Mouse (Mus musculus): ENCODE measurements around the gene Ppp1r14a. TPM values are rescaled to one million over a fixed set of nuclear protein-coding genes. Genes with fewer than 3 reads are reported as not detected.

The Ppp1r14a gene
- polyA plus RNA-seq, 1 experiment from 2014 or later = 8.0 TPM

DNA sequence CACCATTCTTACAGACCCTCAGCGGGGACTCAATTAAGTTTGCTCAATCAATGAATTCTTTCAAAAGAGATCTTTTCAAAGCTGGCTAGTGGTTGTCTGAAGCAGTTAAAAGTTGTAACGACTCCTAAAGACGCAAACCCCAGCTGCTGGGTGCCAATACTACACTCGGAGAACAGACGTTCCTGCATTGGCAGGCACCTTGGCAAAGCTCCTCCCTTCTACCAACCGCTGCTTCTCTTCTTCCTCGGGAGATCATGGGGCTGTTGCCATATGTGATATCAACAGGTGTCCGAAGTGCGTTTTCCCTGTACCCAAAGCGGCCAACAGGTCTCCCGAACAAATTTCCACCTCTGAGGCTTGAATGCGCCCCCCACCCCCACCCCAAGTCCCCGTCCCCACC lies 8.3 kb upstream of the Ppp1r14a start:
- H3K4me1 ChIP-seq (replicated peaks) = peaks cover 29% of the 10 kb centered on the region
- peak overlapping the region; percentile 58 for H3K4me3 ChIP-seq (replicated peaks)
- ATAC-seq (ENCODE audit: insufficient number of reproducible peaks, insufficient read depth, low FRiP score, low TSS enrichment, low read depth) = no peak
- H3K9me3 ChIP-seq = no peaks in the 10 kb centered on the region
- H3K9ac ChIP-seq (replicated peaks) = peak overlapping the region; percentile 62; the same call in 1 of the 2 replicates
- H3K36me3 ChIP-seq = no peaks in the 10 kb centered on the region
- H3K27ac ChIP-seq = no peak overlapping the region
- WGBS = 11% methylated on average over 13 of the region's 13 CpGs
- H3K4me2 ChIP-seq = peak overlapping the region; percentile 98
- peaks cover 42% of the 10 kb centered on the region for H3K27me3 ChIP-seq

DNA sequence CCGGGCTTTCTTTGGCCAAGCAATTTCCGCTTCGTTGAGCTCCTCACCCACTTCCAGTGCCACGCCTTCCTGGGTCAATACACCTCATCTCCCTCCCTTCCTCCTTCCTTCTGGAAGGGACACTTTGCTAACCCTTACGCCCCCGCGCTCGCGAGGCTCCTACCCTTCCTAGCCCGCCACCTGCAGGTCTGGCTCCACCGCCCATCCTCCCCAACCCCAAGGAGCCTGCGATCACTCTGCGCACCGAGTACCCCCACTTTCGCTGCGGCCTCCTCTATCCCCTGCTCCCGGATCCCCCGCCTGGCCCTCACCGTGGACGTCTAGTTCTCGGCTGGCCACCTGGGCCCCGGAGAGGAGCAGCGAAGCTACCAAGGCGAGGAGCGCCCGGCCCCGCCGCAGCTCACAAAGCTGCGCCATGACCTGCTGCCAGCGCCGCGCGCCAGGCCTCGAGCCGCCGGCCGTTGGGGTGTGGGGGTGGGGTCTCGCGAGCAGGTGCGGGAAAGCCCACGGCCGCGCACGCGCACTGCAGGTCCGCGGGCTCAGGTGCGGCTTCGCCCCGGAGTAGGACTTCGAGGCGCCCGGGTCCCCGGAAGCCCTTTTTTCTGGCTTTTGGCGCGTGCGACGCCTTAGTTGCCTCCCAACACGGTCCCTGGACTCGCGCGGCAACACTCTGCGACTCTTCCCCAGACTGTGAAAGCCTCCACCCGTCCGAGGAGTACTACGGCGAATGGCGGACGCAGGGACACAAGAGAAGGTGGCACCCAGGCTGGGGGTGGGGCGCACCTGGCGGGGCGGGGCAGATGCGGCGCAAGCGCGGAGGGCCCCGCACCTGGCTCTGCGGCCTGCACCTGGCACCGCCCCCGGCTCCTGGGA lies 7.7 kb upstream of the Ppp1r14a start, which contains the start of gene Spint2:
Gene Spint2 (minus strand): TSS at position 712 of the 873 bp plus-strand sequence.
- WGBS = under 1% methylated on average over 80 of the region's 80 CpGs
- H3K27me3 ChIP-seq = peaks cover 42% of the 10 kb centered on the region
- peak; percentile 46; the same call in 1 of the 2 replicates for ATAC-seq (ENCODE audit: insufficient number of reproducible peaks, insufficient read depth, low FRiP score, low TSS enrichment, low read depth)

DNA sequence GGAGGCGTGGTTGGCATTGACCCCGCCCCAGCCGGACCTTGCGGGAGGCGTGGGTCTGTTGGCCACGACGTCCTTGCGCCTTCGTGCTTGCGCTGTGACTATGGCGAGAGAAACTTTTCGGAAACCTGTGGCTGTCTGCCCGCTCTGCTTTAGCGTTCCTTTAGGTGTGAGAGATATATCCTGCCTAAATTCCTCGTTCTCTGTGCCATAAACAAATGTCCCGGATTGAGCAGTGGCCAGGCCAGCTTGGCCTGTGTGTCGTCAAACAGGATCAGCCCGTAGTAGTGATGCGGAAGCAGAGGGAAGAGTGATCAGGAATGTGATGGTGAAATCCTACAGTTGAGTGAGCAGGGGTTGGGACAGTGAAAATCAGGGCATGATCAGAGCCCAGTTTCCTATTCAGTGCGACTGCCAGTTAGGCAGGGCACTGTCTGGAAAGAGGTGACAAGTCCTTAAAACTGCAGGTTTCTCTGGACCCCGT lies 7.0 kb upstream of the Ppp1r14a start:
- Histone ChIP-seq H3K9me3 (no peaks in the 10 kb centered on the region), H3K36me3 (no peaks in the 10 kb centered on the region), H3K4me3 (replicated peaks) (peak overlapping the region; percentile 58), H3K4me2 (peak overlapping the region; percentile 98), H3K4me1 (replicated peaks) (peaks cover 20% of the 10 kb centered on the region), H3K9ac (replicated peaks) (peak overlapping the region; percentile 62), H3K27ac (0 out of 2 replicates have a peak overlapping the region, but pooled peaks have one; percentile 35), H3K27me3 (peaks cover 42% of the 10 kb centered on the region)
- ATAC-seq (ENCODE audit: insufficient number of reproducible peaks, insufficient read depth, low FRiP score, low TSS enrichment, low read depth) = 0 out of 2 replicates have a peak, but pooled peaks have one; percentile 4
- WGBS = 7% methylated on average over 21 of the region's 21 CpGs

More for the DNA sequence above, 7.7 kb upstream of the Ppp1r14a start, which contains the start of gene Spint2:
- H3K36me3 ChIP-seq = no peaks in the 10 kb centered on the region
- no peaks in the 10 kb centered on the region for H3K9me3 ChIP-seq
- 0 out of 2 replicates have a peak within 1 kb of the TSS, but pooled peaks have one; percentile 35 for H3K27ac ChIP-seq
- peak within 1 kb of the TSS; percentile 98 for H3K4me2 ChIP-seq
- peak within 1 kb of the TSS; percentile 62 for H3K9ac ChIP-seq (replicated peaks)
- H3K4me1 ChIP-seq (replicated peaks) = peaks cover 23% of the 10 kb centered on the region
- peak within 1 kb of the TSS; percentile 58 for H3K4me3 ChIP-seq (replicated peaks)

DNA sequence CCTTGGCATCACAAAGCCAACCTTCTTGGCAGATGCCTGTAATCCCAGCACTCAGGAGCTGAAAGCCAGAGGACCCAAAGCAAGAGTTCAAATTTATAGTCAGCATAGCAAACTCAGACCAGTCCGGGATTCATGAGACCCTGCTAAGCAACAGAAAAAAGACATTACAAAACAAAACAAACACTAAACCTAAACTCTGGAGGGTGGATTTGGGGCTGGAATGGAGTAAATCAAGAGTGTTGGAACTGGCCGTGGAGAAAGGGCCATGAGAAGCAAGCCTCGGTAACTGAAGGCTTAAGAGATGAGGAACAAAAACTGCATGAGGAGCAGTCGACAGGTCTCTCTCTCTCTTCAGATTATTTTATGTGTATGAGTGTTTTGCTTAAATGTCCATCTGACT lies 5.2 kb upstream of the Ppp1r14a start:
- peaks cover 56% of the 10 kb centered on the region for H3K27me3 ChIP-seq
- no peak overlapping the region for H3K4me2 ChIP-seq
- no peaks in the 10 kb centered on the region for H3K9me3 ChIP-seq
- no peaks in the 10 kb centered on the region for H3K36me3 ChIP-seq
- H3K4me1 ChIP-seq (replicated peaks) = peaks cover 20% of the 10 kb centered on the region
- WGBS = 79% methylated on average over 4 of the region's 4 CpGs
- no peak overlapping the region for H3K4me3 ChIP-seq (replicated peaks)
- no peak for ATAC-seq (ENCODE audit: insufficient number of reproducible peaks, insufficient read depth, low FRiP score, low TSS enrichment, low read depth)
- H3K27ac ChIP-seq = no peak overlapping the region
- H3K9ac ChIP-seq (replicated peaks) = no peak overlapping the region

DNA sequence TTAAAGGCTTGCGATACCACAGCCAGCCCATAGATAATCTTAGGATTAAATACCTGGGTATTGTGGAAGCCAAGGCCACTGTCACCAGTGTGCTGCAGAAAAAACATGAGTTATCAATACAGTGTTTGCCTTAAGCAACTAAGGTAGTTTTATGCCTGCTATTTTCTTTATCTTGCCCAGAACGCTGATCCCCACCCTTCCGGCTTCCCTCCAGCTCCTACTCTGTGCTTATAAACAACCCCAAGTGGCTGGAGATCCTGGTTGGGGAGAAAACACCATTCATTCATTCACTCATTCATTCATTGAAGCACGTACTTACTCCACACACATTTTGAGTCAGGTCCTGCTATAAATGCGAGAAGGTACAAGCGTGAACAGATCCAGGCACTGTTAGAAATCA lies 4.6 kb upstream of the Ppp1r14a start:
- Histone ChIP-seq H3K4me3 (replicated peaks) (no peak overlapping the region), H3K27me3 (peaks cover 58% of the 10 kb centered on the region)
- WGBS = 93% methylated on average over 6 of the region's 6 CpGs

DNA sequence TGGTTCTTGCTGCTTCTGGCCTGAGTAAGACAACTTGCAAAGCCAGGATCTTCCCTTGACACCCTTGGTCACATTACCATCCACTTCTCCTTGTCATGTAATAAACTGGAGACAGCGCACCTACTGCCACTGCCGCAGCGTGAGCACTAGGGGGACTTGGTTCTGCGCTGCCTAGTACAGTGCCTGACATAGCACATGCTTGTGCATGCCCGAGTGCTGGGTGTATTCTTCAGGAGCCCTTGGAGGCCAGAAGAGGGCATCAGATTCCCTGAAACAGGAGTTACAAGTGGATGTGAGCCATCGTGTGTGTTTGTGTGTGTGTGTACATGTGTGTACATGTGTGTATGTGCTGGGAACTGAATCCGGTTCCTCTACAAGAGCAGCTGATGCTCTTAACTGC lies 1.6 kb upstream of the Ppp1r14a start:
- Histone ChIP-seq H3K4me1 (replicated peaks) (peaks cover 30% of the 10 kb centered on the region), H3K36me3 (no peaks in the 10 kb centered on the region), H3K4me2 (no peak overlapping the region), H3K27ac (no peak overlapping the region), H3K27me3 (peaks cover 40% of the 10 kb centered on the region), H3K4me3 (replicated peaks) (no peak overlapping the region), H3K9ac (replicated peaks) (no peak overlapping the region), H3K9me3 (no peaks in the 10 kb centered on the region)
- no peak for ATAC-seq (ENCODE audit: insufficient number of reproducible peaks, insufficient read depth, low FRiP score, low TSS enrichment, low read depth)
- 87% methylated on average over 7 of the region's 7 CpGs for WGBS

More for the DNA sequence above, 4.6 kb upstream of the Ppp1r14a start:
- Histone ChIP-seq H3K4me1 (replicated peaks) (peaks cover 24% of the 10 kb centered on the region), H3K4me2 (no peak overlapping the region), H3K36me3 (no peaks in the 10 kb centered on the region), H3K27ac (no peak overlapping the region), H3K9ac (replicated peaks) (no peak overlapping the region), H3K9me3 (no peaks in the 10 kb centered on the region)
- no peak for ATAC-seq (ENCODE audit: insufficient number of reproducible peaks, insufficient read depth, low FRiP score, low TSS enrichment, low read depth)

DNA sequence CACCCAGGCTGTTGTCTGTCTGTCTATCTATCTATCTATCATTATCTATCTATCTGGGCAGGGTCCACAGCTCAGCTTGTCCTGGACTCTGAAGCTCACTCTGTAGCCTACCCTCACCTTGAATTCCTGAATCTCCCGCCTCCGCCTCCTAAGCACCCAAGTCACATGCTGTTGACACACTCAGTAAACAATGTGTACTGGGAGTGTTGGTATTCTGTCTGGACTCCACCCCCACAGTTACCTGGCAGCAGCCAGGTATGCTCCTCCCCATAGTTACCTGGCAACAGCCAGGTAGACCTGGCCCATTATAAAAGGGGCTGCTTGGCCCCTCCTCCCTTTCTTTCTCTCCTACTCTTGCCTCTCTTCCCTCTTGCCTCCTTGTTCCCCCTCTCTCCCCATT lies 1.0 kb upstream of the Ppp1r14a start:
- Histone ChIP-seq H3K9me3 (no peaks in the 10 kb centered on the region), H3K27me3 (peaks cover 35% of the 10 kb centered on the region), H3K36me3 (no peaks in the 10 kb centered on the region), H3K4me3 (replicated peaks) (no peak overlapping the region), H3K4me2 (no peak overlapping the region), H3K27ac (no peak overlapping the region), H3K9ac (replicated peaks) (no peak overlapping the region), H3K4me1 (replicated peaks) (peaks cover 36% of the 10 kb centered on the region)
- 87% methylated on average over 2 of the region's 2 CpGs for WGBS
- ATAC-seq (ENCODE audit: insufficient number of reproducible peaks, insufficient read depth, low FRiP score, low TSS enrichment, low read depth) = no peak

DNA sequence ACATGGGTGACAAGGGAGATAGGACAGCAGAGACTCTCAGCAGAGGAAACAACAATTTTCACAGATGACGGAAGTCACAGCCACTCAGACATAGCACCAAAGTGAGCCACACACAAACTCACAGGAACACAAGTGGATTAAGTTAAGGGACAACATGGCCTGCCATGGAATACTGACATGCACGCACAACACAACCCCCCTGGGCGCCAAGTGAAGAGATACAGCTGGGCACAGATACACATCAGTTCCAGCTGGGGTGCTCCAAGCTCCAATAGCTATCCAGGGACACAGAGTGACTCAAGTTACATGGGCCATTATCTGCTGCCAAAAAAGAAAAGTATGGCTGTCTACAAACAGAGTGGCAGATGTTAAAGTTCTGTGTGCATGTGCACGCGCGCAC lies 748 bp downstream of the Ppp1r14a start:
- ATAC-seq (ENCODE audit: insufficient number of reproducible peaks, insufficient read depth, low FRiP score, low TSS enrichment, low read depth) = no peak
- Histone ChIP-seq H3K27me3 (peaks cover 27% of the 10 kb centered on the region; the same call in 1 of the 2 replicates), H3K36me3 (no peaks in the 10 kb centered on the region), H3K27ac (no peak overlapping the region), H3K9ac (replicated peaks) (peak overlapping the region; percentile 66; the same call in 1 of the 2 replicates), H3K4me1 (replicated peaks) (peaks cover 42% of the 10 kb centered on the region), H3K4me3 (replicated peaks) (peak overlapping the region; percentile 58; the same call in 1 of the 2 replicates), H3K4me2 (peak overlapping the region; percentile 86), H3K9me3 (no peaks in the 10 kb centered on the region)
- 75% methylated on average over 6 of the region's 6 CpGs for WGBS

DNA sequence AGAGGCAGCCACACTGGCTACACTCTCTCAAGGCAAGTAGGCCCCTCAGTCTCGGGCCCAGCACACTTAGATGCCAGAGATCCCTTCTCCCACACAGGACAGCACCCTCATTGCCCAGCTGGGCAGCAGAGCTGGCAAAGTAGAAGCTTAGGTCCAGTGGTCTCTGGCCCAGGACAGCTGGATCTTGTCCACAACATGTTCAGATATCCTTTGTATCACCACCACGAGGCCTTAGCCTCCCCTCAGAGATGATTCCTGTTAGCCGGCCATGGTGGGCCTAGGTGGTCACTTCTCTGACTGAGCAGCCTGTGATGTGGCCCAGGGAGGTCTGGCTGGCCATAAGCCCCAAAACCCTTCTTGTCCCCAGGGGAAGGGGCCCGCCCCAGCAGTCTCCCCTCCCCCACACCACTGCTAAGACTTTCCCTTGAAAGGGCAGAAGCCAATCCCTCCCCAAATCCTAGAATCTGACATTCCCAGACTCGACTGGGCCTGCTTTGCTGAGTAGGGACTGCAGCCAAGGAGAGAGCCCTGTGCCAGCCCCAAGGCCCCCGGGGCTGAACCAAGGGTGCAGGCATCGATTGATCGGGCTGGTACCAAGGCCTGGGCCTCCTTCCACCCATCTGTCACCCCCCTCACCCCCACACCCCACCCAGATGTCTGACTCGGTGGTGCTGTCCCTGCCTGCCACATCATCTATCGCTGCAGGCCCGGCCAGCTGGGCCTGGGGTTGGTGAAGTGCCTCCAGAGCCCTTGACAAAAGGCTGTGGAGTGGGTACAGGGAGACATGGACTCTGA lies 1.8 kb downstream of the Ppp1r14a start:
- peaks cover 30% of the 10 kb centered on the region for H3K27me3 ChIP-seq
- peaks cover 42% of the 10 kb centered on the region for H3K4me1 ChIP-seq (replicated peaks)
- H3K4me3 ChIP-seq (replicated peaks) = no peak overlapping the region
- peak overlapping the region; percentile 37; the same call in 1 of the 2 replicates for H3K9ac ChIP-seq (replicated peaks)
- H3K4me2 ChIP-seq = 0 out of 2 replicates have a peak overlapping the region, but pooled peaks have one; percentile 4
- no peak for ATAC-seq (ENCODE audit: insufficient number of reproducible peaks, insufficient read depth, low FRiP score, low TSS enrichment, low read depth)
- WGBS = 24% methylated on average over 11 of the region's 11 CpGs
- H3K36me3 ChIP-seq = no peaks in the 10 kb centered on the region
- H3K27ac ChIP-seq = peak overlapping the region; percentile 59
- no peaks in the 10 kb centered on the region for H3K9me3 ChIP-seq

DNA sequence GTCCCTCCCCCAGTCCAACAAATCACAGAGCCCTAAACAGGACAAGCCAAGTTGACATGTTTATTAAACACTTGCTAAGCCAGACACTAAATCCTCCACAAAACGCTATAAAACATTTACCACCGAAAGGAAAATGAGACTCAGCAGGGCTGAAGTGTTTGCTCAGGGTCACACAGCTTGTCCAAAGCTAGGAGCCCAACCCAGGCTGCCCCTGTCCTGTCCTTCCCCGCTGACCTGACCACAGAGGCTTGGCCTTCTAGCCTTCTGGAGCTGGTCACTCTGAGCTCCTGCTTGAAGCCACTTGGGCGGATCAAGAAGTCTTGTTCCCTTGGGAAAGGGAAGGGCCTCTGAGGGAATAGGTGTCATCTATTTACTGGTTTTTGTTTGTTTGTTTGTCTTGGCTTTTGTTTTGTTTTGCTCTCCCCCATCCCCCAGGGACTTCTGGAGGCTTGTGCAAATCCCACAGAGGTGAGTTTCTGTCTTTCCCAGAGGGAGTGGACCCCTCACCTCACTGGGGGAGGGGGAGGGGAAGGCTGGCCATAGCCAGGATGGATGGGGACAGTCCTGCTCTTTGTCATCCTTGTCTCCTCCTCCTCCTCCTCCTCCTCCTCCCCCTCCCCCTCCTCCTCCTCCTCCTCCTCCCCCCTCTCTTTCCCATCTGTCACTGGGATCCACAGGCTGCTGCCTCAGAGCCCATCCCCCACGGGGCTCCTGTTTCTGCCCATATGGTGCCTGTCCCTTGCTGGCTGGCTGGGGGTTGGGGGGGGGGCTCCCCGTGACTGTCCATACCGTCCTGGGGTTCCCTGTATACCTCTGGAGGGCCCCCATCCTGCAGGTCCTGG lies 2.7 kb downstream of the Ppp1r14a start:
- no peaks in the 10 kb centered on the region for H3K36me3 ChIP-seq
- WGBS = 6% methylated on average over 7 of the region's 7 CpGs
- peaks cover 42% of the 10 kb centered on the region for H3K4me1 ChIP-seq (replicated peaks)
- no peak for ATAC-seq (ENCODE audit: insufficient number of reproducible peaks, insufficient read depth, low FRiP score, low TSS enrichment, low read depth)
- H3K4me3 ChIP-seq (replicated peaks) = no peak overlapping the region
- H3K27me3 ChIP-seq = peaks cover 32% of the 10 kb centered on the region
- peak overlapping the region; percentile 26 for H3K4me2 ChIP-seq
- 0 out of 2 replicates have a peak overlapping the region, but pooled peaks have one; percentile 27 for H3K9ac ChIP-seq (replicated peaks)
- peak overlapping the region; percentile 59 for H3K27ac ChIP-seq
- no peaks in the 10 kb centered on the region for H3K9me3 ChIP-seq
